Mouse (Mus musculus): ENCODE results near the gene Mrpl49. TPM values are rescaled to one million over a fixed set of nuclear protein-coding genes. Genes with fewer than 3 reads are reported as not detected.

Mrpl49 gene
- polyA plus RNA-seq, 1 experiment from 2014 or later = 76.7 TPM

- peak overlapping the region; percentile 80 for H3K27ac ChIP-seq
- H3K9ac ChIP-seq (replicated peaks) = peak overlapping the region; percentile 62
- peak overlapping the region; percentile 86 for H3K4me2 ChIP-seq
- peak overlapping the region; percentile 50 for H3K4me3 ChIP-seq (replicated peaks)
- no peak for ATAC-seq (ENCODE audit: insufficient number of reproducible peaks, insufficient read depth, low FRiP score, low TSS enrichment, low read depth)
- H3K27me3 ChIP-seq = no peaks in the 10 kb centered on the region
- H3K36me3 ChIP-seq = peaks cover 35% of the 10 kb centered on the region
- peaks cover 34% of the 10 kb centered on the region for H3K4me1 ChIP-seq (replicated peaks)
- H3K9me3 ChIP-seq = no peaks in the 10 kb centered on the region
- 43% methylated on average over 5 of the region's 5 CpGs for WGBS
These were observed 9.0 kb upstream of the Mrpl49 start for GRCm38 (mm10) chr19:6066571-6066970.

DNA sequence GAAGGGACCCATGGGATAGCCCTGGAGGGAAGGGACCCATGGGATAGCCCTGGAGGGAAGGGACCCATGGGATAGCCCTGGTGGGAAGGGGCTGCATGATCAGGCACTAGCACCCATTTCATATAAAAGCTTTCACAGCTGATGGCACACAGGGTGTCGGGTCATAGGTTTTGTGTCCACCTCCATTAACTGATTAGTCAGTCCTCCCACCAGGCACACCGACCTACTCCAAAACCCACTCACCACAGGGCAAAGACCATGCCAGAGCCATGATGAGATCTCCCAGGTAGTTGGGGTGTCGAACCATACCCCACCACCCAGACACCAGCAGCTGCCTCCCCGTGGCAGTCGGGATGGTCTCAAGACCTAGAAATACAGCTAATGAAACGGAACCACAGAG lies 5.5 kb upstream of the Mrpl49 start:
- ATAC-seq (ENCODE audit: insufficient number of reproducible peaks, insufficient read depth, low FRiP score, low TSS enrichment, low read depth) = no peak
- Histone ChIP-seq H3K9me3 (no peaks in the 10 kb centered on the region), H3K4me3 (replicated peaks) (no peak overlapping the region), H3K9ac (replicated peaks) (no peak overlapping the region), H3K4me2 (peak overlapping the region; percentile 96), H3K27ac (no peak overlapping the region), H3K36me3 (peaks cover 20% of the 10 kb centered on the region), H3K4me1 (replicated peaks) (peaks cover 36% of the 10 kb centered on the region), H3K27me3 (no peaks in the 10 kb centered on the region)
- WGBS = 92% methylated on average over 6 of the region's 6 CpGs

DNA sequence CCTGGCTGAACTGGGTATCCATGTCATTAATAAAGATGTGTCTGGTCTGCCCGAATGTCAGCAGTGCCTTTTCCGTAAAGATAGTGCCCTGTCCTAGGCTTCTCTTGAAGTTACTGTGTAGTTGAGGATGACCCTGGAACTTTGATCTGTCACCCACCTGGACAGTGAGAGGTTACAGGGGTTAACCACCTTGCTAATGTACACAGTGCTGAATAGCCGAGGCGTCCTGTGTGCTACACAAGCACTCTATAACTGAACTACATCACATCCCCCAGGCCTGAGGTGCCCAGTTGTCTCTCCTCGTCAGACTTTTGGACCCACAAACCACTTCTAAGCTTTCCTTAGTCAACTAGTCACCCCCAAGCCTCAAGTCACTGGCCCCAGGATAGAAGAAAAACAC lies 4.8 kb upstream of the Mrpl49 start:
- Histone ChIP-seq H3K27ac (no peak overlapping the region), H3K4me3 (replicated peaks) (peak overlapping the region; percentile 91), H3K4me2 (peak overlapping the region; percentile 96), H3K27me3 (no peaks in the 10 kb centered on the region), H3K9ac (replicated peaks) (peak overlapping the region; percentile 94), H3K36me3 (peaks cover 20% of the 10 kb centered on the region), H3K9me3 (no peaks in the 10 kb centered on the region), H3K4me1 (replicated peaks) (peaks cover 32% of the 10 kb centered on the region)
- ATAC-seq (ENCODE audit: insufficient number of reproducible peaks, insufficient read depth, low FRiP score, low TSS enrichment, low read depth) = no peak
- 71% methylated on average over 5 of the region's 5 CpGs for WGBS

DNA sequence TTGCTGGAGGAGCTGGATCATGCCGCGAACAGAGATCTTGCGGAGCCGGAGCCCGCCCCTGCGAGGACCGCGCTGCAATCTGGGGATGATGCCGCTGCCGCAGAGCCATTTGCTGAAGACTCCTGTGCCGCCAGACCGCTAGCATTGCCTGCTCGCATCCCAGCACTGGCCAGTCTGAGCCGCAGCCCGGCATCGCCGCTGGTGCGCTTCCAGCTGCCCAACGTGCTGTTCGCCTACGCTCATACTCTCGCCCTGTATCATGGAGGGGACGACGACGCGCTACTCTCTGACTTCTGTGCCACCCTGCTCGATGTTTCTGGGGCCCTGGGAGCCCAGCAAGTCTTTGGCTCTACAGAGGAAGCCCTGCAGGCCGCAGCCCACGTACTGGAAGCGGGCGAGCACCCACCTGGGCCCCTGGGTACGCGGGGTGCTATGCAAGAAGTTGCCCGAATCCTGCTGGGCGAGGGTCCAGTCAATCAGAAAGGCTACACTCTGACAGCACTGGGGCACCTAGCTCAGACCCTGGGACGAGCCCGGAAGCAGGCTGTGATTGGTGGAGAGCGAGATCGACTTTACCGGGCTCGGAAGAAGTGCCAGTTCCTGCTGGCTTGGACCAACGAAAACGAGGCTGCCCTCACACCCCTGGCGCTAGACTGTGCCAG lies 4.2 kb upstream of the Mrpl49 start:
- H3K9ac ChIP-seq (replicated peaks) = peak overlapping the region; percentile 94
- no peak for ATAC-seq (ENCODE audit: insufficient number of reproducible peaks, insufficient read depth, low FRiP score, low TSS enrichment, low read depth)
- 2% methylated on average over 44 of the region's 44 CpGs for WGBS

DNA sequence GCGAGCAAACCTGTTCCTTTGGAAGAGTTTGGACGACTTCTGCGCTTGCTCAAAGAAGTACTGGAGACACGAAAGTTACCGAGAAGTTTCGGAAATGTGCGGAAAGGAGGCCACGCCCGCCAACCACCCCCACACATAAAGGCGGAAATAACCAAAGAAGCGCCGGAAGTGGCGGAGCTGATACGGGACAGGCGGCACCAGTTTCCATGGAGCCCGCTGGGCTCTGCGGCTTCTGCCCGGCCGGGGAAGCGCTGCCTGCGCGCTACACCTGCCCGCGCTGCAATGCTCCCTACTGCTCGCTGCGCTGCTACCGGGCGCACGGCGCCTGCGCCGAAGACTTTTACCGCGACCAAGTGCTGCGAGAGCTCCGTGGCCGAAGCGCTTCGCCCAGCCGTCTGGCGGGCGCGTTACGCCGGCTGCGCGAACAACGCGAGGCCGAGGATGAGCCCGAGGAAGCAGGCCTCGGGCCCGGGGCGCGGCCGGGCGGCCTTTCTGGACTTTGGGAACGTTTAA lies 3.5 kb upstream of the Mrpl49 start, which contains the start of gene Znhit2:
Gene Znhit2 (plus strand): TSS at position 172 of the 513 bp plus-strand sequence.
- Histone ChIP-seq H3K36me3 (peaks cover 20% of the 10 kb centered on the region), H3K9ac (replicated peaks) (peak within 1 kb of the TSS; percentile 94), H3K27me3 (no peaks in the 10 kb centered on the region), H3K9me3 (no peaks in the 10 kb centered on the region), H3K4me3 (replicated peaks) (peak within 1 kb of the TSS; percentile 91), H3K4me2 (peak within 1 kb of the TSS; percentile 96), H3K27ac (peak within 1 kb of the TSS; percentile 92), H3K4me1 (replicated peaks) (peaks cover 28% of the 10 kb centered on the region)
- peak; percentile 53 for ATAC-seq (ENCODE audit: insufficient number of reproducible peaks, insufficient read depth, low FRiP score, low TSS enrichment, low read depth)
- WGBS = under 1% methylated on average over 58 of the region's 58 CpGs

More for the DNA sequence above, 4.2 kb upstream of the Mrpl49 start:
- H3K4me1 ChIP-seq (replicated peaks) = peaks cover 28% of the 10 kb centered on the region
- peak overlapping the region; percentile 92 for H3K27ac ChIP-seq
- H3K36me3 ChIP-seq = peaks cover 20% of the 10 kb centered on the region
- no peaks in the 10 kb centered on the region for H3K9me3 ChIP-seq
- peak overlapping the region; percentile 96 for H3K4me2 ChIP-seq
- no peaks in the 10 kb centered on the region for H3K27me3 ChIP-seq
- peak overlapping the region; percentile 91 for H3K4me3 ChIP-seq (replicated peaks)

GRCm38 (mm10) chr19:6058966-6059365 lies 1.4 kb upstream of the Mrpl49 start:
- 83% methylated on average over 5 of the region's 5 CpGs for WGBS

GRCm38 (mm10) chr19:6058513-6058912 lies 928 bp upstream of the Mrpl49 start:
- H3K4me2 ChIP-seq = peak overlapping the region; percentile 86
- ATAC-seq (ENCODE audit: insufficient number of reproducible peaks, insufficient read depth, low FRiP score, low TSS enrichment, low read depth) = no peak
- H3K27me3 ChIP-seq = no peaks in the 10 kb centered on the region
- no peaks in the 10 kb centered on the region for H3K9me3 ChIP-seq
- peaks cover 41% of the 10 kb centered on the region for H3K36me3 ChIP-seq
- H3K9ac ChIP-seq (replicated peaks) = peak overlapping the region; percentile 92
- peaks cover 28% of the 10 kb centered on the region for H3K4me1 ChIP-seq (replicated peaks)
- peak overlapping the region; percentile 86 for H3K4me3 ChIP-seq (replicated peaks)
- 0 out of 2 replicates have a peak overlapping the region, but pooled peaks have one; percentile 73 for H3K27ac ChIP-seq
- 39% methylated on average over 5 of the region's 5 CpGs for WGBS

More at GRCm38 (mm10) chr19:6058966-6059365, 1.4 kb upstream of the Mrpl49 start:
- Histone ChIP-seq H3K36me3 (peaks cover 39% of the 10 kb centered on the region), H3K27ac (no peak overlapping the region), H3K4me3 (replicated peaks) (peak overlapping the region; percentile 86), H3K4me1 (replicated peaks) (peaks cover 28% of the 10 kb centered on the region), H3K4me2 (peak overlapping the region; percentile 86), H3K9me3 (no peaks in the 10 kb centered on the region), H3K27me3 (no peaks in the 10 kb centered on the region), H3K9ac (replicated peaks) (peak overlapping the region; percentile 92; the same call in 1 of the 2 replicates)
- ATAC-seq (ENCODE audit: insufficient number of reproducible peaks, insufficient read depth, low FRiP score, low TSS enrichment, low read depth) = no peak

GRCm38 (mm10) chr19:6056696-6057095 lies 889 bp downstream of the Mrpl49 start:
- Histone ChIP-seq H3K9ac (replicated peaks) (peak overlapping the region; percentile 92), H3K4me2 (peak overlapping the region; percentile 86), H3K27me3 (no peaks in the 10 kb centered on the region), H3K27ac (no peak overlapping the region), H3K36me3 (peaks cover 59% of the 10 kb centered on the region), H3K4me1 (replicated peaks) (peaks cover 16% of the 10 kb centered on the region), H3K4me3 (replicated peaks) (peak overlapping the region; percentile 86), H3K9me3 (no peaks in the 10 kb centered on the region)
- ATAC-seq (ENCODE audit: insufficient number of reproducible peaks, insufficient read depth, low FRiP score, low TSS enrichment, low read depth) = no peak
- 66% methylated on average over 4 of the region's 4 CpGs for WGBS

- H3K36me3 ChIP-seq = peaks cover 74% of the 10 kb centered on the region
- WGBS = 86% methylated on average over 5 of the region's 5 CpGs
These were observed 3.3 kb downstream of the Mrpl49 start for GRCm38 (mm10) chr19:6054296-6054695.

GRCm38 (mm10) chr19:6052516-6052915 lies 5.1 kb downstream of the Mrpl49 start:
- Histone ChIP-seq H3K27me3 (no peaks in the 10 kb centered on the region), H3K9me3 (no peaks in the 10 kb centered on the region), H3K4me1 (replicated peaks) (peaks cover 19% of the 10 kb centered on the region), H3K36me3 (peaks cover 78% of the 10 kb centered on the region), H3K9ac (replicated peaks) (no peak overlapping the region), H3K4me2 (no peak overlapping the region), H3K27ac (no peak overlapping the region), H3K4me3 (replicated peaks) (no peak overlapping the region)
- ATAC-seq (ENCODE audit: insufficient number of reproducible peaks, insufficient read depth, low FRiP score, low TSS enrichment, low read depth) = no peak
- WGBS = 89% methylated on average over 7 of the region's 7 CpGs

More at GRCm38 (mm10) chr19:6054296-6054695, 3.3 kb downstream of the Mrpl49 start:
- Histone ChIP-seq H3K4me3 (replicated peaks) (no peak overlapping the region), H3K9me3 (no peaks in the 10 kb centered on the region), H3K9ac (replicated peaks) (no peak overlapping the region), H3K4me1 (replicated peaks) (peaks cover 16% of the 10 kb centered on the region), H3K27ac (no peak overlapping the region), H3K27me3 (no peaks in the 10 kb centered on the region), H3K4me2 (no peak overlapping the region)
- no peak for ATAC-seq (ENCODE audit: insufficient number of reproducible peaks, insufficient read depth, low FRiP score, low TSS enrichment, low read depth)

DNA sequence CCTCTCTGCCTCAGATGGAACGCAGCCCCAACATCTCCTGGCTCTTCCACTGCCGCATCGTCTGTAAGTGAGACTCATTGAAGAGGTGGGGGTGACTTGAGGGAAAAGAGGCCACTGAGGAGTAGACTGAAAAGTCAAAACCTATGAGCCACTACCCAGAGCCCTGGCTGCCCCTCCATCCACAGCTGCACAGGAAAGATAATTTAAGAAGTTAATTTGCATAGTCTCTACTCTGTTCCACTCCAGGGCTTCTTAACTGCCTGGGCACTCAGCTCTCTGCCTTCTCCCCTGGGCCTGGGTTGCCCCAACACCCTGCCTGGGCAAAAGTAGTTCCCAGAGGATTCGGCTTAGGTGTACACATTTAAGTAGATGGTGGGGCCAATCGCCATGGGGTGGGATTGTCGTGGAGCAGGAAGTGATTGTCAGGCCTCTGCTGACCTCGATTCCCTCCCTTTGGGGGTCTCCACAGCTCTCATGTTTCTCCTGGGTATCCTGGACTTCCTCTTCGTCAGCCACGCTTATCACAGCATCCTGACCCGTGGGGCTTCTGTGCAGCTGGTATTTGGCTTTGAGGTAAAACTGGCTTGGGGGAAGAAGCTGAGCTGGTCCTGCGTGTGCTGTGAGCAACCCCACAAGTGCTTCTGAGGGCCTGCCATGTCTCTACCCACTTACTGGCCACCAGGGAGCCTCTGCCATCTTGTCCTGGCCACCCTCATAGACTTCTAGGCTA lies 8.7 kb downstream of the Mrpl49 start:
- H3K4me3 ChIP-seq (replicated peaks) = peak overlapping the region; percentile 95; the same call in 1 of the 2 replicates

More for the DNA sequence above, 8.7 kb downstream of the Mrpl49 start:
- ATAC-seq (ENCODE audit: insufficient number of reproducible peaks, insufficient read depth, low FRiP score, low TSS enrichment, low read depth) = no peak
- Histone ChIP-seq H3K4me1 (replicated peaks) (peaks cover 18% of the 10 kb centered on the region), H3K4me2 (no peak overlapping the region), H3K27ac (no peak overlapping the region), H3K36me3 (peaks cover 58% of the 10 kb centered on the region), H3K9me3 (no peaks in the 10 kb centered on the region), H3K27me3 (no peaks in the 10 kb centered on the region), H3K9ac (replicated peaks) (no peak overlapping the region)
- WGBS = 92% methylated on average over 11 of the region's 11 CpGs

All from limb, embryonic 12.5 days (tissue).